Mouse (Mus musculus) induced T-regulatory cell, adult 2 months (primary cell): ENCODE data around the gene Tmem229b.
"Not testable (repeated sequence)": the region's sequence is repeated elsewhere in the genome, so short reads cannot be mapped to it uniquely, and the experiment has no call there.

Experiments used
- DNase-seq: peaks from one replicate; pipeline ENCODE4 v3.0.0-alpha.2; 2012; ENCODE audit warnings: low read depth

Gene Tmem229b

DNA sequence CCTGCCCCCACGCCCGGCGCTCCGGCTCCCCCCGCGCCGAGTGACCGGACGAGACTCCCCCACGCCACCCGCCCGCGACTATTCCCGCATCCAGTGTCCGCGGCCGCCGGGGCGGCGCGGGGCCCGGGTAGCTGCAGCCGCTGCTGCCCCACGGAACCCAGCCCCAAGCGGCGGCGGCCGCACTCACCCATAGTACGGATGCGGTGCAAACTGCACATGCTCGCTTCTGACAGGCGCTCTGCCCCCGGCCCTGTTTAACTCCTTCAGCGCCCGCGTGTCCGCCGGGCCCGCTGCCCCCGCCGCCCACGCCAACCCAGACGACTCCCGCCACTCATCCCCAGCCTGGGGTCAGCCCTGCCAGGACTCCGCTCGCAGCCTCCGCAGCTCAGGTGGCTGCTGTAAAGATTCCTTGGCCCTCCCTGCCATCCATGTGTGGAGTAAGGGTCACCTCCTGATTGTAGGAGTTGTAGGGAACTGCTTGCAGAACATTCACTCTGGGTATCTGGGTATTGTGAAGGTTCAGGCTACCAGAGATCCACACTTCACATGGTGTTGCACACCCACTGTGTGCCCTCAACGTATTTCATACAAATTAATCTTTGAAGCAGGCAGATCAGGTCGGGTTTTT is at the start of gene Tmem229b:
Tmem229b (minus strand) TSS at position 502 of the 628 bp plus-strand sequence.
- DNase-seq = peak; percentile 61

DNA sequence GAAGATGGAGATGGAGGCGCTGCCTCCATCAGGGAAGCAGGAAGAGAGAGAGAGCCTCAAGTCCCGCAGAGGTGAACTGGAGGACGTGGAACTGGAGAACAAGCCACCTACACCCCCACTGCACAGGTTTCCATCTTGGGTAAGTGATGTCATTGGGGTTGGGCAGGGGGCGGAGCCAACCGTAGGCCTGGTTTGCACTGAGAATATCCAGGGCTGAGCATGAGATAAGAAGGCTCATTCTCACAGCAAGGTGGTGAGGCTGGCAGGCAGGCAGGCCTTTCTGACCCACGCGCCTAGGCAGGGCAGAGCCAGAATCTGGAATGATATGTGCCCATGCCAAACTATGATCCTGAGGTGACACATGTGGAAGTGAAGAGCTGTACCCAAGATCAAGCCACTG is 47.8 kb upstream of the Tmem229b start:
- no peak for DNase-seq

GRCm38 (mm10) chr12:79052073-79052472 is 44.6 kb upstream of the Tmem229b start:
- DNase-seq = no peak

- no peak for DNase-seq
Measured at GRCm38 (mm10) chr12:79050545-79051212, 43.3 kb upstream of the Tmem229b start.

GRCm38 (mm10) chr12:79049807-79050206 is 42.4 kb upstream of the Tmem229b start:
- no peak for DNase-seq

GRCm38 (mm10) chr12:79048898-79049297 is 41.5 kb upstream of the Tmem229b start:
- no peak for DNase-seq

DNA sequence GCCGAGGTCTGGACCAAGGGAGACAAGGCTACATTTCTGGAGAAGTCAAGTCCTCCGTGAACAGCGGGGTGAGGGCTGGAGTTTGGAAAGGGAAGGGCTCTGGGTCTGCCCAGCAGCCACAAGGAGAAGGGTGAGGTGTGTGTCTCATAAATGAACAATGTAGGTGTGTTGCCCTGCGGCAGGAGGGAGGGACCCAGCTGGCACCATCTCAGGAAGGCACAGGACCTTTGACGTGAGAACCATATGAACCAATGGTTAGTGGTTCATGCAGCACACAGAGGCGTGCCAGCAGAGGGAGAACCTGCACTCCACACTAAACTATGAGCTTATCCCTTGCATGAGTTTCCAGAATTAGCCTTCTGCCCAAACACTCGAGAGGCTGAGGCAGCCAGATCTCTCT is 39.8 kb upstream of the Tmem229b start:
- no peak for DNase-seq

- DNase-seq = no peak
Measured at GRCm38 (mm10) chr12:79046171-79046570, 38.7 kb upstream of the Tmem229b start.

DNA sequence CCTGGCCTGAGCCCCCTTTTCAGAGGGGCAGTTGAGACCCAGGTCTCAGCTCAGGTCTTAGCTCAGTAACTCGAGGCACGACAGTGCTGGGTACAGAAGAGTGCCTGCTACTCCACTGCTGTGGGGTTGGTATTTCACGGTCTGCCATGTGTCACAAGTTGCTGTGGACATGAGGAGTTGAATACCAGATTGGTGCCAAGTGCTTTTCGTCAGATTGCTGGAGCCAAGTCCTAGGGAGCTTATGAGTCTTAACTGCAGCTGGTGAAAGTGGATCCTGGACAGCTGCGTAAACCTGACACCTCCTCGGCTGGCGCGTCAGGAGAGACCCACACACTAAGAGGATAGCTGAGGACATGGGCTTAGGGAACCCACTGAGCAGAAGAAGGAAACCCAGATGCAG is 37.2 kb upstream of the Tmem229b start:
- DNase-seq = no peak

GRCm38 (mm10) chr12:79041436-79041835 is 34.0 kb upstream of the Tmem229b start:
- DNase-seq = no peak

DNA sequence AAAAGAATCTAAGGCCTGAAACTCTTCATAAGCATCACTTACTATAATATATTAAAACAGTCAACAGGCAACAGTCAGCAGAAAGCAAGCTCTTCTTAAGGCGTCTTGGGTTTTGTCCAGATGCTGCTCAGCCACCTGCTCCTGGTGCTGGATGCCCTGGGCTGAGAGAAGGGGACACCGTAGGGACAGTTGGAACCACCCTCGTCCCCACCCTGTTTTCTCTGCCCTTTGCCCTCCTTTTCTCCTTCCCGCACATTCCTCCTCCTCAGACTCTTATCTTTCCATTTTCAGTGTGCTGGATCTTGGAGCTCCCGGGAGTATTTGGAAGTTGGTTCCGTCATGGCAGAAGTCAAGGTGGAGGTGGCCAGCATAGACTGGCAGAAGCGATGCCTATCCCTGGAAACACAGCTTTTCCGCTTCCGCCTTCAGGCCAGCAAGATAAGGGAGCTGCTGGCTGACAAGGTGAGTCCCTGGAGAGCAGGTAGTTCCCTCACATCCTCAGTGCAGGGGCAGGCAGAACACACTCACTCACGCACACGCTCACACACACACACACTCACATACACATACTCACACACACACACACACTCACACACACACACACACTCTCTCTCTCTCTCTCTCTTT is 32.9 kb upstream of the Tmem229b start:
- no peak for DNase-seq

GRCm38 (mm10) chr12:79039708-79040107 is 32.3 kb upstream of the Tmem229b start:
- DNase-seq = no peak

DNA sequence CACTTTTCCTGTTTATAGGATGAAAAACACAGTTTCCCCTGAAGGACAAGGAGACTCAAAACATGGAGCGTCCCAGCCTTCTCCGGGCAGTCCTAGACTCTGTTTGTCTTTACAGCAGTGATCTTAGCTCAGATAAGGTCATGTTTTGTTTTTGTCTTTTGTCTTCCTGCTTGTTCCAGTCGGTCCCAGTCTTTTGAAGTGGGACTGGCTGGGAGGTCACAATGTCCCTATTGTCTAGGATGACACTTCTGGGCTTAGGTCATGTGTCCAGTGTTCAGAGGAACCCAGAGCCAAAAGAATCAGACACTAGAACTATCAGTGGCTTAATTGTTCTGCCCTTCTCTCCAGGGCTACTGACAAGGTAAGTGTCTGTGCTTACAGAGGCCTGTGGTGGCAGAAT is 27.9 kb upstream of the Tmem229b start:
- no peak for DNase-seq

GRCm38 (mm10) chr12:79034331-79034730 is 26.9 kb upstream of the Tmem229b start:
- no peak for DNase-seq

- DNase-seq = peak; percentile 49
Measured at GRCm38 (mm10) chr12:79028911-79029861, 21.8 kb upstream of the Tmem229b start, which contains the start of gene Plekhh1. Gene Plekhh1 (plus strand): TSS chr12:79029163.

GRCm38 (mm10) chr12:79027526-79027925 is 20.1 kb upstream of the Tmem229b start:
- DNase-seq = not testable (repeated sequence)

- DNase-seq = peak; percentile 37
Measured at GRCm38 (mm10) chr12:79022882-79023281, 15.5 kb upstream of the Tmem229b start.

GRCm38 (mm10) chr12:79021902-79022301 is 14.5 kb upstream of the Tmem229b start:
- no peak for DNase-seq

DNA sequence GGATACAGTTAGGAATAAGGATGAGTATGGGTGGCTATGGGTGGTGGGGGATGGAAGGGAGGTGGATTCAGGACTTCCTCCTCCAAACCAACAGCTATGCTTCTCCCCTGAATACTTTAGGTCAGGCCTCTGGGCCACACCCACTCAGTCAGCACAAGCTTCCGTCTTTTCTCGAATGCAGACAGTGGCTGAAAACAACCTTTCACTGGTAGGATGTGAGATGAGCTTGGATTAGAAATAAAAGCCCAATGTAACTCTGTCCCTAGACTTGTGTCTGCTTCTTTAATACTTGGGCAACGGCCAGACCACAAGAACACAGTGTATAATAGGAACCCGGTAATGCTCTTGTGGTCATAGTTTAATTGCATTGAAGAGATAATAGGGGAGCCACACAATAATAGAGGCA is 10.6 kb upstream of the Tmem229b start:
- DNase-seq = peak; percentile 44

- no peak for DNase-seq
Measured at GRCm38 (mm10) chr12:79016109-79016508, 8.7 kb upstream of the Tmem229b start.

- DNase-seq = no peak
Measured at GRCm38 (mm10) chr12:79010569-79010968, 3.1 kb upstream of the Tmem229b start.

DNA sequence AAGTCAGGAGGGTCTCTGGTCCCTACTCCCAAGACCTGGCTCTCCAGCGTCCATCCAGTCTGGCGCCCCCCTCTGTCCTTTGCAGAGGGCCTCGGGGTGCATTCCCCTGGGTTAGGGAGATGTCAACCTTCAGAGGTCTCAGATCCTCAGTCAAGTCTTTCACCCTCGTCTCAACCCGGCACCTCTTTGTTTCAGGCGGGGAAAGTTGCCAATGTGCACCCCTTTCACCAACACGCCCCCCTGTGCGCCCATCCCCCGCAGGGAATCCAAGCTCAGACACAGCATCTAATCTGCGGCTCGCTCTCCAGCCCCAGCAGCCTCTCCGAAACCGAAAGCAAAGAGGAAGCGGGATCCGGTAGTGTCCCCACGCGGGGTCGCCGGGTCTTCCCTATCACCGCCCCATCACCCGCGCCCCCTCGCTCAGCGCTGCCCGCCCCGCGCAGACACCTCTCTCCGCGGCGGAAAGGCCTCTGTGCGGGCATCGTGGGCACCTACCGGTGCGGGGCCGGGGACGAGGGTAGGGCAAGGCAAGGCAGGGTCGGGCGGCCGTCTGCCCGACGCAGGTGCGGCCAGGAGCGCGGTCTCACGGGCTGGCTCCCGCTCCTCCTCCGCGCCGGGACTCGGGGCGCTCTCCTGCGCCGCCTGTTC is 825 bp downstream of the Tmem229b start:
- peak; percentile 78 for DNase-seq
